Mouse (Mus musculus): ENCODE results near the gene Gm3618. TPM values are rescaled to one million over a fixed set of nuclear protein-coding genes. Genes with fewer than 3 reads are reported as not detected.
"Not testable (repeated sequence)": the region's sequence is repeated elsewhere in the genome, so short reads cannot be mapped to it uniquely, and the experiment has no call there.

Gene Gm3618
- not detected in 2 replicates for total RNA-seq (2021)
- long read RNA-seq, experiment 1: 0 reads
- long read RNA-seq, experiment 2: 0 reads

- not testable (repeated sequence) for DNase-seq
Measured at GRCm38 (mm10) chr14:6343578-6343977, at the start of gene Gm3618. Gene Gm3618, minus strand, starts transcription at chr14:6343678.

GRCm38 (mm10) chr14:6390219-6390618 lies 46.7 kb upstream of the Gm3618 start, which contains the start of gene Gm16440:
Gene Gm16440, minus strand, starts transcription at chr14:6390319.
- DNase-seq: not testable (repeated sequence)

- not testable (repeated sequence) for DNase-seq
Measured at GRCm38 (mm10) chr14:6304743-6305142, 38.7 kb downstream of the Gm3618 start, which contains the start of gene Gm21103. Gene Gm21103, minus strand, starts transcription at chr14:6304843.

- DNase-seq: peak; percentile 56
Measured at GRCm38 (mm10) chr14:6286931-6287715, 56.4 kb downstream of the Gm3618 start, which contains the start of gene Gm3411. Gene Gm3411, minus strand, starts transcription at chr14:6287250.

Other genes with a start within 250 kb of the Gm3618 start
- 0.45 and 1.4 TPM in 2 replicates for gene Gm8206, start 249.7 kb downstream of the Gm3618 start, total RNA-seq (2021)
- 0.22 and 0.68 TPM in 2 replicates for gene Gm3468, start 235.0 kb downstream of the Gm3618 start, total RNA-seq (2021)
- gene Gm3476, start 217.9 kb downstream of the Gm3618 start, total RNA-seq (2021): not detected in 2 replicates
- 0.30 and 0.79 TPM in 2 replicates for gene Gm21560, start 124.4 kb downstream of the Gm3618 start, total RNA-seq (2021)
- gene Gm3411, start 56.4 kb downstream of the Gm3618 start, total RNA-seq (2021): 0.59 TPM in 1 of 2 replicates, not detected in the other
- not detected in 2 replicates for gene Gm21103, start 38.8 kb downstream of the Gm3618 start, total RNA-seq (2021)
- gene Gm16440, start 46.6 kb upstream of the Gm3618 start, total RNA-seq (2021): not detected in 2 replicates
- gene Gm3591, start 68.8 kb upstream of the Gm3618 start, total RNA-seq (2021): 0.34 and 0.78 TPM in 2 replicates
- gene Gm3594, start 100.9 kb upstream of the Gm3618 start, total RNA-seq (2021): not detected in 2 replicates
- not detected in 2 replicates for gene Gm8356, start 193.6 kb upstream of the Gm3618 start, total RNA-seq (2021)
- 0.78 and 0.98 TPM in 2 replicates for gene Gm3629, start 246.9 kb upstream of the Gm3618 start, total RNA-seq (2021)

All from adrenal gland, postnatal 14 days (tissue).